Mouse (Mus musculus) limb, embryonic 14.5 days (tissue): Measurements from ENCODE around the gene Galt. TPM values are rescaled to one million over a fixed set of nuclear protein-coding genes. Genes with fewer than 3 reads are reported as not detected.
"Not testable (repeated sequence)": the region's sequence is repeated elsewhere in the genome, so short reads cannot be mapped to it uniquely, and the experiment has no call there.

Experiments used
- ATAC-seq: fragments of 200-750 bp; cut with Nextera tagmentation; 2 replicates; pipeline ENCODE4 v1.8.0; 2017; ENCODE audit warnings: low read depth, moderate number of reproducible peaks, moderate TSS enrichment; ENCODE audit not compliant: low FRiP score
- DNase-seq: peaks from one replicate; pipeline ENCODE4 v3.0.0-alpha.2; 2015; ENCODE audit warnings: low spot score
- H3K27ac ChIP-seq: fragments of 300-500 bp; sonication (generic); replicated peaks from 2 replicates; pipeline ENCODE4 v1.5.1; 2014; ENCODE audit warnings: low read depth, mild to moderate bottlenecking, low read length, moderate library complexity, mixed read lengths
- H3K27me3 ChIP-seq: fragments of 300-500 bp; sonication (generic); 2 replicates; pipeline ENCODE4 v1.6.1; 2014; ENCODE audit warnings: low read length, mixed read lengths; ENCODE audit not compliant: control insufficient read depth, insufficient read depth
- H3K36me3 ChIP-seq: fragments of 300-500 bp; sonication (generic); 2 replicates; pipeline ENCODE4 v1.6.1; 2014; ENCODE audit warnings: mild to moderate bottlenecking, low read length, moderate library complexity, mixed read lengths; ENCODE audit not compliant: control insufficient read depth, insufficient read depth
- H3K4me1 ChIP-seq: fragments of 300-500 bp; sonication (generic); 2 replicates; pipeline ENCODE4 v1.6.1; 2014; ENCODE audit warnings: antibody characterized with exemption, low read length, mixed read lengths; ENCODE audit not compliant: control insufficient read depth, insufficient read depth
- H3K4me2 ChIP-seq: fragments of 300-500 bp; sonication (generic); replicated peaks from 2 replicates; pipeline ENCODE4 v1.6.1; 2014; ENCODE audit warnings: low read depth, mild to moderate bottlenecking, low read length, moderate library complexity; ENCODE audit not compliant: severe bottlenecking
- H3K4me3 ChIP-seq: fragments of 300-500 bp; sonication (generic); replicated peaks from 2 replicates; pipeline ENCODE4 v1.5.1; 2014; ENCODE audit warnings: low read length
- H3K9ac ChIP-seq: fragments of 300-500 bp; sonication (generic); 2 replicates; pipeline ENCODE4 v1.6.1; 2014; ENCODE audit warnings: mild to moderate bottlenecking, low read depth, low read length, moderate library complexity; ENCODE audit not compliant: severe bottlenecking
- H3K9me3 ChIP-seq: fragments of 300-500 bp; sonication (generic); 2 replicates; pipeline ENCODE4 v1.6.1; 2016; ENCODE audit warnings: low read length; ENCODE audit not compliant: control insufficient read depth
- POLR2A ChIP-seq: fragments of 200-500 bp; IDR thresholded peaks from 2 replicates; pipeline ENCODE4 v1.8.0; 2012; ENCODE audit warnings: inconsistent platforms, mild to moderate bottlenecking, moderate library complexity, borderline replicate concordance; ENCODE audit not compliant: insufficient read depth, insufficient read length; ENCODE audit errors: extremely low read depth
- WGBS: fragments of 180-500 bp; shearing (Covaris S2); extraction: QIAGEN DNeasy Blood & Tissue Kit; methylation state at CpG from one replicate; pipeline ENCODE4 v1.1.7; 2014; 5-methylcytosine and 5-hydroxymethylcytosine counted together
- polyA plus RNA-seq, 2 experiments: library from polyadenylated mRNA; depleted of rRNA in 1 of 2; stranded (reverse) in 1 of 2; unstranded in 1 of 2; fragments of >200 nt; fragmentation: Nextera tagmentation in 1 of 2; extraction: Ambion mirVana in 1 of 2; gene quantifications; 2 replicates each; pipeline versions ENCODE4 v1.2.1 to v1.2.3; 2012 to 2014

The Galt gene
- polyA plus RNA-seq, 2 experiments = 39.5 to 83.3 TPM

DNA sequence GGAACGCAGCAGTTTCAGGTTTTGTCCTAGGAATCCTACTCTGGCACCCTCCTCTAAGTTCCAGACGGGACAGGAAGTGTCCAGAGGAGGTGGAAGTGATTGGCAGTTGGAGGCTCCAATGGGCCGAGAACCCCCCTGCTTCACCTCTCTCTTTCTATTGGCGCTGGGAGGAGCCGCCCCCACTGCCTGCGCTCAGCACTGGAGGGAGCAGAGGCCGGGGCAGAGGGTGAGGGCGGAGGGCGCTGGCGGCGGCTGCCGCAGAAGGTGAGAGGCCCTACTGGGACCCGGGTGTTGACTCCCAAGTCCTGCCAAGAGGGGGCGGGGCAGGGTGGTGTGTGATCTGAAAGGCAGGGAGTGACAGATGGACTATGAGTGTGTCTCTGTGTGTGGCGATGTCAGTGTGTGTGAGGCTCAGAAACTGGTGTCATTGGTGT lies 5.3 kb downstream of the Galt start:
- Histone ChIP-seq H3K27me3 (no peaks in the 10 kb centered on the region), H3K27ac (peak overlapping the region; percentile 93), H3K9me3 (no peaks in the 10 kb centered on the region), H3K4me3 (peak overlapping the region; percentile 66), H3K4me1 (peaks cover 26% of the 10 kb centered on the region), H3K4me2 (peak overlapping the region; percentile 76), H3K36me3 (peaks cover 16% of the 10 kb centered on the region; the same call in 1 of the 2 replicates), H3K9ac (peak overlapping the region; percentile 68)
- ATAC-seq (peak; percentile 85), DNase-seq (peak; percentile 96)
- WGBS = 0% methylated on average over 15 of the region's 15 CpGs
- TF ChIP-seq POLR2A = 0 out of 2 replicates have a peak, but pooled peaks have one; percentile 87

DNA sequence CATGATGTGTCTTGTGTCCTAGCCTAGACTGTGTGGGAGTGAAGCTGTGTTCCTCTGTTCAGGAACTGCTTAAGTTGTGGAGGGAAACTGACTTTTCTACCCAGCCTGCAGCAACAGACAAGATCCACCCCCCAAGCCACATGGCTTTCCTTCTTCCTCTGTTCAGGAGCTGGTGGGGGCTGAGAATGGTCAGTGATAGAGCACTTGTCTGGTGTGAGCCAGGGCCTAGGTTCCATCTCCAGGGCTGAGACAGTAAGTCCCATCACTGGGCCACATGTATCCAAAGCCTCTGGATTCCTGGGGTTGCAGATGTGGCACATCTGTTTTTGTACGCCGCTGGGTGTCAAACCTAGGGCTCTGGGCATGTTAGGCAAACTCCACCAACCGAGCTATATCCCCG lies 5.9 kb downstream of the Galt start:
- Histone ChIP-seq H3K9me3 (no peaks in the 10 kb centered on the region), H3K4me2 (peak overlapping the region; percentile 76), H3K4me1 (peaks cover 26% of the 10 kb centered on the region), H3K27me3 (no peaks in the 10 kb centered on the region), H3K9ac (peak overlapping the region; percentile 68), H3K36me3 (peaks cover 20% of the 10 kb centered on the region; the same call in 1 of the 2 replicates), H3K27ac (peak overlapping the region; percentile 93), H3K4me3 (peak overlapping the region; percentile 66)
- DNase-seq (peak; percentile 22), ATAC-seq (no peak)
- TF ChIP-seq POLR2A = no peak
- 27% methylated on average over 4 of the region's 4 CpGs for WGBS

DNA sequence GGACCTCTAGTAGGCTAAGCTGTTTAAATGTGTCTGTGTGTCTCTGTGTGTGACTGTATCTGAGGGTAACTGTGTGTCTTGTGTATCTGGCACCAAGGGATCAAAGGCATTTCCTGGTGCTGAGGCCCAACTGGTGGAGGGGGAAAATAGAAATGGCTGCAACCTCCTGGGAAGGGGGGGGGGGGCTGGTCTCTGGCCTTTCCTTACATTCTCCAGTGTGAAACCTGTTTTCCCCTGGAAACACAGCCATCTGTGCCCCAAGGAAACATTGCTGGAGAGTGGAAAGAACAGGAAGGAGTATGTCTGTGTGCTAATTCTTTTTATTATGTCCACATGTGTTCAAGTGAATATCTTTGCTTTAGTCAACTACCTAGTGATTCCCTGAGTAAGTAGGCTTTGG lies 6.7 kb downstream of the Galt start:
- H3K36me3 ChIP-seq = peaks cover 24% of the 10 kb centered on the region
- DNase-seq = peak; percentile 7
- H3K4me1 ChIP-seq = peaks cover 21% of the 10 kb centered on the region
- peak overlapping the region; percentile 93 for H3K27ac ChIP-seq
- H3K9ac ChIP-seq = peak overlapping the region; percentile 68
- no peaks in the 10 kb centered on the region for H3K27me3 ChIP-seq
- peak overlapping the region; percentile 66 for H3K4me3 ChIP-seq
- no peaks in the 10 kb centered on the region for H3K9me3 ChIP-seq
- peak overlapping the region; percentile 76 for H3K4me2 ChIP-seq
- ATAC-seq = peak; percentile 7; the same call in 1 of the 2 replicates
- TF ChIP-seq POLR2A = no peak

DNA sequence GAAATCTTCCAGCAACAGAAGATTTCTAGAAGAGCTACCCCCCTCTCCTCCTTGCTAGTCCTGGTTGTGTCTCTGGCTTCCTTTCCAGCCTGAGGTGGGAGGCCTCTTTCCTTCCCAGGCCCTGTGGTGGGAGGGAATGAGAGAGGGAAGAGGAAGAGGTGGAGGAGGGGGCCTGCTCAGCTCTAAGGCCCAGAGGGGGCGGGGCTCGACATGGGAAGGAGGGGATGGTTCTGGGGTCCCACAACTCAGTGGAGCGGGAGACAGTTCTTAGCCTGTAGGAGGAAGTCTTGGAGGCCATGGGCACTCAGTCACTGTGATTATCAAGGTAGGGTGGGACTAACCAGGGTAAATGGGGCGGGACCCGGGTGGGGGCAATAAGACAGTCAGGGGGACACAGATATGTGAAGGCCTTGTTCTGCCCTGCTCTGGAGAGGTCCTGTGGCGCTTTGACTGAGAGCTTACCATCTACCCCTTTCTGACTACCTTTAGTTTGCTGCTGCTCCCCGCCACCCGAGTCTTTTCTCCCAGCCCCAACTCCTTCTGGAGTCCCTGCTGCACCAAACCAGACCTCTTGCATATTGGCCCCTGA lies 7.2 kb downstream of the Galt start:
- 0 out of 2 replicates have a peak, but pooled peaks have one; percentile 31 for TF ChIP-seq POLR2A
- 15% methylated on average over 8 of the region's 8 CpGs for WGBS
- peak overlapping the region; percentile 76 for H3K4me2 ChIP-seq
- H3K36me3 ChIP-seq = peaks cover 26% of the 10 kb centered on the region
- no peaks in the 10 kb centered on the region for H3K27me3 ChIP-seq
- H3K27ac ChIP-seq = peak overlapping the region; percentile 93
- peak; percentile 88 for DNase-seq
- peaks cover 21% of the 10 kb centered on the region for H3K4me1 ChIP-seq
- H3K9me3 ChIP-seq = no peaks in the 10 kb centered on the region
- peak overlapping the region; percentile 66 for H3K4me3 ChIP-seq
- peak; percentile 87 for ATAC-seq
- H3K9ac ChIP-seq = peak overlapping the region; percentile 68

DNA sequence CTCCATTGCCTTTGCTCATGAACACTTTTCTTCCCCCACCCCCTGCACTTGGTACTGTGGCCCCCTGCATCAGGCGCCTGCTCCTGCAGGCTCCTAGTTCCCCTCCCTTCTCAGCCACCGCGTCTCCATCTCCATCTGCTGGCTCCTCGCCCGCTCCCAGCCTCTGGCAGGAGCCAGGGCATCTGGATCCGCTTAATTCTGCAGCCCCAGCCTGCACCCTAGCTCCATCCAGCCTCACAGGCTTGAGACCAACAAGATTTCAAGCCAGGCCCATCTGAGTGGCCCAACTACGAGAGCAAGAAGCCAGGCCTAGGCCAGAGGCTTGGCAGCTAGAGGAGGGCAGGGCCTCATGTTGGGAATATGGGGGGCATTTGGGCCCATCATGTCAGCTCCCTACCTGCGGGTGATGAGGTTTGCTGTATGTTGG lies 7.7 kb downstream of the Galt start:
- H3K9me3 ChIP-seq, H3K27me3 ChIP-seq: not testable (repeated sequence)
- DNase-seq (peak; percentile 81), ATAC-seq (peak; percentile 80)
- Histone ChIP-seq H3K9ac (peak overlapping the region; percentile 68), H3K36me3 (peaks cover 24% of the 10 kb centered on the region), H3K4me1 (peaks cover 21% of the 10 kb centered on the region), H3K4me2 (peak overlapping the region; percentile 76), H3K27ac (peak overlapping the region; percentile 93), H3K4me3 (peak overlapping the region; percentile 66)
- WGBS = 19% methylated on average over 8 of the region's 8 CpGs

DNA sequence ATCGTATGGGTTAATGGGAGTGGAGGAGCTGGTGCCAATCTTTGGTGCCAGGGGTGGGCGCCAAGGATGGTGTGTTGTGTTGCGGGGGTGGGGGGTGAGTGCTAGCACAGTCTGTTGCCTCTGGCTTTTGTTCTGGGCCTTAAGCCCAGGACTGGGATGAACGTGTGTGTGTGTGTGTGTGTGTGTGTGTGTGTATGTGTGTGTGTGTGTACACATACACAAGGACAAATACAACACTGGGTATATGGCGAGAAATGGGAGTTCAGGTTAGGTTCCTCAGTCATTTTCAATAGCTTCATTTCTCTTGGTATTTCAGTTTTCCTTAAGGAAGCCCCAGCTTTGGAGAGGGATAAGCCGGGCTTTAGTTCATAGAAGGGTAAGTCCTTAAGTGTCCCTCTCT lies 8.1 kb downstream of the Galt start:
- H3K9ac ChIP-seq = peak overlapping the region; percentile 68; the same call in 1 of the 2 replicates
- H3K9me3 ChIP-seq, H3K27me3 ChIP-seq, DNase-seq, ATAC-seq: not testable (repeated sequence)
- H3K4me2 ChIP-seq = peak overlapping the region; percentile 76
- H3K36me3 ChIP-seq = peaks cover 24% of the 10 kb centered on the region
- WGBS = 48% methylated on average over 3 of the region's 6 CpGs
- peak overlapping the region; percentile 93 for H3K27ac ChIP-seq
- peaks cover 21% of the 10 kb centered on the region for H3K4me1 ChIP-seq
- H3K4me3 ChIP-seq = peak overlapping the region; percentile 66

DNA sequence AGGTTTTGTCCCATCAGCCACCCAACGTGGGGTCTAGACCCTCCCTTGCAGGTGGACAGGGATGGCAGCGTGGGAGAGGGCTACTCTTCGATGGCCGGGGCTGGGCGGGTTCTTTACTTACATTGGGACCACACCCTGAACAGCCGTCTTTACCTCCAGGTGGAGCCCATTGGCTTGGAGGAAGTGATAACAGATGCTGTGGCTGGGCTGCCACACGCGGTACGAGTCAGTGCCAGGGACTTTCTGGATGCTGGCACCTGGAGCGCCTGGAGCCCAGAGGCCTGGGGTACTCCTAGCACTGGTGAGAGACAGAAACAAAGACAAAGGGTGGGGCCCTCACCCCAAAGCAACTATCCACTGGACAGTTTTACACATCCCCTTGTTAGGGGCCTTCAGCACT lies 12.3 kb downstream of the Galt start:
- H3K9me3 ChIP-seq, H3K9ac ChIP-seq, H3K4me1 ChIP-seq, H3K27ac ChIP-seq, H3K27me3 ChIP-seq, H3K4me3 ChIP-seq, ATAC-seq, DNase-seq, H3K4me2 ChIP-seq: not testable (repeated sequence)
- H3K36me3 ChIP-seq = peaks cover 22% of the 10 kb centered on the region
- 77% methylated on average over 10 of the region's 10 CpGs for WGBS

DNA sequence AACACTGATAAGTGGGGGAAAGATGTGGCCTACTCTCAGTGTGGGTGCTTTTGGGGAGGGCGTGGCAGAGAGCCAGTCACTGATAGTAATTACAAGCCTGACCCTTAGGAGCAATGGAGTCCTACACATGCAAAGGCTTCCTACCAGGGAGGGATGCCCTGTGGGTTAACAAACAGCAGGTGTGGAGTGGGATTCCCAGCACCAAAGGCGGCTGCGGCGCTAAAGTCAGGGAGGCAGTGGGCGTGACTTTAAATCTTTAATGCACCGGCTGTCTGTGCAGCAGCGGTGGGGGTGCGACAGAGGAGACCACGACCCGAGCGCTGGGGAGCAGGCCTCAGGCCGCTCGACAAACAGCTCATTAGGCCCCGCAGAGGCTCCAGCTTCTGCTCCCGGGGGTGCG lies 17.9 kb downstream of the Galt start:
- H3K4me1 ChIP-seq, DNase-seq, H3K9me3 ChIP-seq, ATAC-seq, H3K36me3 ChIP-seq, H3K27ac ChIP-seq, H3K9ac ChIP-seq, H3K27me3 ChIP-seq: not testable (repeated sequence)
- Histone ChIP-seq H3K4me2 (peak overlapping the region; percentile 26; the same call in 1 of the 2 replicates), H3K4me3 (peak overlapping the region; percentile 18)
- WGBS = 16% methylated on average over 5 of the region's 16 CpGs
